Mouse (Mus musculus): ENCODE data around the gene Gm4187. TPM values are rescaled to one million over a fixed set of nuclear protein-coding genes. Genes with fewer than 3 reads are reported as not detected.
"Not testable (repeated sequence)": the region's sequence is repeated elsewhere in the genome, so short reads cannot be mapped to it uniquely, and the experiment has no call there.

Gene Gm4187
- not detected in 2 replicates for polyA plus RNA-seq (2011; ENCODE audit: insufficient read depth, insufficient read length, low replicate concordance, missing spikeins)

DNA sequence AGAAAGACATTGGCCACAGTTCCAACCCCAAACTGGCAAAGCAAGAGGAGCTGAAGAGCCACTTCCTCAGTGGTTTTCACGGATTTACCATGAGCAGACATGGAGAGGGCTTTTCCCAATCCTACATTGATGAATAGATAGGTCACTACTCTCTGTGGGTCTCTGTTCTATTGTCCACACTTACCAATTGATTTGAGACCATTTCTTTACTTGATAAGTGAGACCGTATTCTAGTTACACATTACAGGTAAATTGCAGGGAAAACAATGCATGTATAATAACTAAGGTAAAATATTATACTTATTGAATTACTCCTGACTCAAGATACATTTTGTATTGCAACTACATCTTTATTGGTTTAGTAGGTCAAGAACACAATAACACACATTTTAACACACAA, at the start of gene Gm4187:
Gene Gm4187 (minus strand): TSS at position 101 of the 400 bp plus-strand sequence.
- WGBS = no CpG with 5 or more reads among the region's 2 CpGs
- H3K27ac ChIP-seq (ENCODE audit: control insufficient read depth, insufficient read depth, low read depth, low read length, poor library complexity); H3K4me3 ChIP-seq (replicated peaks; ENCODE audit: control insufficient read depth, low read depth, low read length); H3K4me1 ChIP-seq (ENCODE audit: control insufficient read depth, insufficient read depth, low read length): not testable (repeated sequence)

- H3K4me3 ChIP-seq (replicated peaks; ENCODE audit: control insufficient read depth, low read depth, low read length); H3K27ac ChIP-seq (ENCODE audit: control insufficient read depth, insufficient read depth, low read depth, low read length, poor library complexity); H3K4me1 ChIP-seq (ENCODE audit: control insufficient read depth, insufficient read depth, low read length): not testable (repeated sequence)
- WGBS = no CpG with 5 or more reads among the region's 1 CpGs
Observed at GRCm38 (mm10) chr7:22370939-22371338, 41.4 kb upstream of the Gm4187 start, which contains the start of gene Gm8660. Gene Gm8660, minus strand, starts transcription at chr7:22371039.

Other genes with a start within 250 kb of the Gm4187 start
- gene Gm16451, start 211.5 kb downstream of the Gm4187 start, polyA plus RNA-seq (2011; ENCODE audit: insufficient read depth, insufficient read length, low replicate concordance, missing spikeins) = not detected in 2 replicates
- not detected in 2 replicates for gene Gm10666, start 195.0 kb downstream of the Gm4187 start, polyA plus RNA-seq (2011; ENCODE audit: insufficient read depth, insufficient read length, low replicate concordance, missing spikeins)
- not detected in 2 replicates for gene Vmn1r142, start 165.7 kb downstream of the Gm4187 start, polyA plus RNA-seq (2011; ENCODE audit: insufficient read depth, insufficient read length, low replicate concordance, missing spikeins)
- gene Vmn1r143, start 140.3 kb downstream of the Gm4187 start, polyA plus RNA-seq (2011; ENCODE audit: insufficient read depth, insufficient read length, low replicate concordance, missing spikeins) = not detected in 2 replicates
- gene Gm8653, start 128.5 kb downstream of the Gm4187 start, polyA plus RNA-seq (2011; ENCODE audit: insufficient read depth, insufficient read length, low replicate concordance, missing spikeins) = not detected in 2 replicates
- gene Gm8453, start 100.2 kb downstream of the Gm4187 start, polyA plus RNA-seq (2011; ENCODE audit: insufficient read depth, insufficient read length, low replicate concordance, missing spikeins) = not detected in 2 replicates
- not detected in 2 replicates for gene Gm8660, start 41.3 kb upstream of the Gm4187 start, polyA plus RNA-seq (2011; ENCODE audit: insufficient read depth, insufficient read length, low replicate concordance, missing spikeins)
- not detected in 2 replicates for gene Vmn1r148, start 83.9 kb upstream of the Gm4187 start, polyA plus RNA-seq (2011; ENCODE audit: insufficient read depth, insufficient read length, low replicate concordance, missing spikeins)
- gene Vmn1r149, start 108.5 kb upstream of the Gm4187 start, polyA plus RNA-seq (2011; ENCODE audit: insufficient read depth, insufficient read length, low replicate concordance, missing spikeins) = not detected in 2 replicates
- gene Gm10665, start 134.4 kb upstream of the Gm4187 start, polyA plus RNA-seq (2011; ENCODE audit: insufficient read depth, insufficient read length, low replicate concordance, missing spikeins) = not detected in 2 replicates
- not detected in 2 replicates for gene Vmn1r151, start 170.0 kb upstream of the Gm4187 start, polyA plus RNA-seq (2011; ENCODE audit: insufficient read depth, insufficient read length, low replicate concordance, missing spikeins)
- gene Vmn1r152, start 193.2 kb upstream of the Gm4187 start, polyA plus RNA-seq (2011; ENCODE audit: insufficient read depth, insufficient read length, low replicate concordance, missing spikeins) = not detected in 2 replicates
- not detected in 2 replicates for gene Gm8677, start 205.2 kb upstream of the Gm4187 start, polyA plus RNA-seq (2011; ENCODE audit: insufficient read depth, insufficient read length, low replicate concordance, missing spikeins)
- not detected in 2 replicates for gene Gm4201, start 235.6 kb upstream of the Gm4187 start, polyA plus RNA-seq (2011; ENCODE audit: insufficient read depth, insufficient read length, low replicate concordance, missing spikeins)